31 mouse cellular contexts compared by ENCODE assay signal in genomic region chr7:142198748-142199147, GRCm38 (mm10). TPM values are rescaled to one million over a fixed set of nuclear protein-coding genes. Genes with fewer than 3 reads are reported as not detected.
"Had no signal": no experiment of that assay in that cellular context is flagged by ENCODE, and none has a peak within 500 bp of the region (broad histone marks: within the 10 kb centered on the region; RNA-seq: fewer than 3 reads in every experiment).

No protein-coding gene starts in this region.

- H3K4me1 ChIP-seq: kidney, embryonic 15.5 days; liver, embryonic 13.5 days; neural tube, embryonic 12.5 days; neural tube, embryonic 15.5 days had no signal

- H3K4me3 ChIP-seq: kidney, embryonic 15.5 days; liver, embryonic 13.5 days; neural tube, embryonic 12.5 days; neural tube, embryonic 15.5 days had no signal

- DNase-seq: kidney, adult 11 months; kidney, adult 8-10 months; kidney, postnatal 10 days; kidney, postnatal 36 days; liver, embryonic 13.5 days; lung, adult 2 months; lung, postnatal 14 days; lung, postnatal 4 days; midbrain, embryonic 14.5 days; retina, postnatal 1 day; right cerebral cortex, postnatal 25 days; thymus, postnatal 25 days had no signal

- H3K27ac ChIP-seq: kidney, embryonic 15.5 days; liver, embryonic 13.5 days; neural tube, embryonic 12.5 days; neural tube, embryonic 15.5 days; stomach, postnatal 0 days had no signal

- H3K36me3 ChIP-seq: kidney, embryonic 15.5 days; liver, embryonic 13.5 days; neural tube, embryonic 12.5 days; neural tube, embryonic 15.5 days had no signal

- H3K27me3 ChIP-seq: kidney, embryonic 15.5 days; liver, embryonic 13.5 days; neural tube, embryonic 12.5 days; neural tube, embryonic 15.5 days had no signal

RNA-seq across cellular contexts. Expression of gene Krtap5-3, which starts 2.4 kb away (rescaled TPM):
- total RNA-seq: layer of hippocampus, adult 8-10 months; layer of hippocampus, postnatal 25 days; left cerebral cortex, adult 18-20 months; left cerebral cortex, postnatal 25 days; liver, adult 2 months; megakaryocyte progenitor cell, adult 5-6 weeks; megakaryocyte-erythroid progenitor cell, adult 5-6 weeks; midbrain, postnatal 0 days had no signal
- polyA plus RNA-seq: kidney, embryonic 15.5 days; limb, embryonic 11.5 days; limb, embryonic 14.5 days; liver, adult 2 months; liver, embryonic 13.5 days; liver, embryonic 16.5 days; lung, adult 2 months; lung, embryonic 16.5 days; midbrain, embryonic 11.5 days; midbrain, embryonic 14.5 days; midbrain, postnatal 0 days; neural tube, embryonic 12.5 days; neural tube, embryonic 15.5 days; stomach, embryonic 14.5 days; stomach, postnatal 0 days; thymus, postnatal 0 days had no signal

RNA-seq across cellular contexts. Expression of gene Gm10153, which starts 8.6 kb away (rescaled TPM):
- total RNA-seq: layer of hippocampus, adult 8-10 months; layer of hippocampus, postnatal 25 days; left cerebral cortex, adult 18-20 months; left cerebral cortex, postnatal 25 days; liver, adult 2 months; megakaryocyte progenitor cell, adult 5-6 weeks; megakaryocyte-erythroid progenitor cell, adult 5-6 weeks; midbrain, postnatal 0 days had no signal
- polyA plus RNA-seq: kidney, embryonic 15.5 days; limb, embryonic 11.5 days; limb, embryonic 14.5 days; liver, adult 2 months; liver, embryonic 13.5 days; liver, embryonic 16.5 days; lung, adult 2 months; lung, embryonic 16.5 days; midbrain, embryonic 11.5 days; midbrain, embryonic 14.5 days; midbrain, postnatal 0 days; neural tube, embryonic 12.5 days; neural tube, embryonic 15.5 days; stomach, embryonic 14.5 days; stomach, postnatal 0 days; thymus, postnatal 0 days had no signal

RNA-seq across cellular contexts. Expression of gene Gm7579, which starts 12.9 kb away (rescaled TPM):
- total RNA-seq: layer of hippocampus, adult 8-10 months; layer of hippocampus, postnatal 25 days; left cerebral cortex, adult 18-20 months; left cerebral cortex, postnatal 25 days; liver, adult 2 months; megakaryocyte progenitor cell, adult 5-6 weeks; megakaryocyte-erythroid progenitor cell, adult 5-6 weeks; midbrain, postnatal 0 days had no signal
- polyA plus RNA-seq: kidney, embryonic 15.5 days; limb, embryonic 11.5 days; limb, embryonic 14.5 days; liver, adult 2 months; liver, embryonic 13.5 days; liver, embryonic 16.5 days; lung, adult 2 months; lung, embryonic 16.5 days; midbrain, embryonic 11.5 days; midbrain, embryonic 14.5 days; midbrain, postnatal 0 days; neural tube, embryonic 12.5 days; neural tube, embryonic 15.5 days; stomach, embryonic 14.5 days; stomach, postnatal 0 days; thymus, postnatal 0 days had no signal

RNA-seq across cellular contexts. Expression of gene Krtap5-2, which starts 22.9 kb away (rescaled TPM):
- total RNA-seq: layer of hippocampus, adult 8-10 months; layer of hippocampus, postnatal 25 days; left cerebral cortex, adult 18-20 months; left cerebral cortex, postnatal 25 days; liver, adult 2 months; megakaryocyte progenitor cell, adult 5-6 weeks; megakaryocyte-erythroid progenitor cell, adult 5-6 weeks; midbrain, postnatal 0 days had no signal
- polyA plus RNA-seq: kidney, embryonic 15.5 days; limb, embryonic 11.5 days; limb, embryonic 14.5 days; liver, adult 2 months; liver, embryonic 13.5 days; liver, embryonic 16.5 days; lung, adult 2 months; lung, embryonic 16.5 days; midbrain, embryonic 11.5 days; midbrain, embryonic 14.5 days; midbrain, postnatal 0 days; neural tube, embryonic 12.5 days; neural tube, embryonic 15.5 days; stomach, embryonic 14.5 days; stomach, postnatal 0 days; thymus, postnatal 0 days had no signal

RNA-seq across cellular contexts. Expression of gene Krtap5-5, which starts 31.0 kb away (rescaled TPM):
- total RNA-seq: layer of hippocampus, adult 8-10 months; layer of hippocampus, postnatal 25 days; left cerebral cortex, adult 18-20 months; left cerebral cortex, postnatal 25 days; liver, adult 2 months; megakaryocyte progenitor cell, adult 5-6 weeks; megakaryocyte-erythroid progenitor cell, adult 5-6 weeks; midbrain, postnatal 0 days had no signal
- polyA plus RNA-seq: kidney, embryonic 15.5 days; limb, embryonic 11.5 days; limb, embryonic 14.5 days; liver, adult 2 months; liver, embryonic 13.5 days; liver, embryonic 16.5 days; lung, embryonic 16.5 days; midbrain, embryonic 11.5 days; midbrain, embryonic 14.5 days; midbrain, postnatal 0 days; neural tube, embryonic 12.5 days; neural tube, embryonic 15.5 days; stomach, embryonic 14.5 days; stomach, postnatal 0 days had no signal
